8 mouse cellular contexts compared by ENCODE assay signal in the genomic region with DNA sequence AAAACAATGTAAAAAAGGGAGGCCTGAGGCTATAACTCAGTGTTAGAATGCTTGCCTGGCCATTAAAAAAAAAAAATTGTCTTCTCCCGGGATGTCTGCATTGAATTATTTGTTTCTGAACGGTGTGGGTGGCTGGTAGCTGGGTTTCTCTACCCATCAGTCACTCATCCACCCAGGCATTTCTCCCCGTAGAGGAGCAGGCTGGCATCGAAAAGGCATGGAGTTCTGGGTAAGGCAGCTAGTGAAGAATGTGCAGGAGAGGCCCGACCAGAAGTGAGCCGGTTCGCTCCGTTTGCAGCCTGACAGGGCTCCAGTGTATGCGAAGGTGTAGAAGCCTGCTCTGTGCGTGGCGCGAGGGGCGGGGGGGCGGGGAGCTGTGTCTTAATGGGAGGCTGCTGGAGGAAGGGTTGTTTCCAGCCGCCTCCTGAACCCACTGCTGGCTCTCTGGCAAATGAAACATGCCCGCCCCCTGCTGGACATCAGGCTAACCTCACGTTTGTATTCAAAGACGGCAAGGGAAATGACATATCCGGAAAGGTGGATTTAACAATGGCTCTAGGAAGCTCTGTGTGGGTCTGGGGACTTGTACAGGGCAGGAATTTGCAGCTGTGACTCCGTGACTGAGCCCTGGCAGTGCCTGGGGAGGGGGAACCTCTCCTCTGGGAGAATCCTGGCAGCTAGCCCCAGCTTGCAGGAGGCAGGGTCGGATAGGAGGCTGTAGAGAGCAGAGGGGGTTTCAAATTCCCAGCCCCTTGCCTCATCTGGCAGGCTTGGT. TPM values are rescaled to one million over a fixed set of nuclear protein-coding genes. Genes with fewer than 3 reads are reported as not detected.
A peak's percentile ranks its signal among the peaks of the same experiment; 100 is the strongest.
DNase-seq lines count a peak whose midpoint lies in the region; ATAC-seq and TF ChIP-seq lines count a peak whose summit lies in the region.

No protein-coding gene starts in this region.

- ATAC-seq in megakaryocyte progenitor cell, adult 5-6 weeks (replicated peaks; ENCODE audit: poor library complexity), result peak; percentile 95

- H3K4me3 ChIP-seq in left cerebral cortex, adult 2 months, result no peak overlapping the region

- intact Hi-C loops in left cerebral cortex, adult 2 months (cut with DNase I), result loop anchor here (1.0 to 5.0 kb wide), 2 partner anchors 88 to 141 kb away; no protein-coding TSS in a partner anchor

- no peak overlapping the region for H3K27ac ChIP-seq in left cerebral cortex, adult 2 months

- peak; percentile 80 for DNase-seq in T-cell, adult 2 months (ENCODE audit: low spot score)
- DNase-seq in cerebellum, postnatal 36 days, result peak; percentile 94 to 98
- DNase-seq in gastrocnemius, adult 8-10 months (ENCODE audit: low spot score in 2 of 2), result peak; percentile 74 to 76
- DNase-seq in hindlimb bud, embryonic 11.5 days (ENCODE audit: extremely low spot score, low read depth, low spot score), result peak; percentile 86
- DNase-seq in left cerebral cortex, adult 2 months (ENCODE audit: extremely low spot score in 1 of 2, low spot score in 2 of 2), result peak; percentile 90 to 91
- DNase-seq in right cerebral cortex, postnatal 10 days (ENCODE audit: low spot score in 2 of 2), result peak; percentile 92 to 95
- peak; percentile 89 for DNase-seq in urinary bladder, postnatal 14 days (ENCODE audit: low spot score)

- TF ChIP-seq CTCF in left cerebral cortex, adult 2 months (IDR thresholded peaks at IDR 0.05), result peak; percentile 85

RNA-seq across cellular contexts. Expression of gene Laptm5, which starts 34.5 kb away (rescaled TPM):
- 1 to 10 TPM; 2.2 to 4.3 (median 2.6) TPM for total RNA-seq in gastrocnemius, adult 8-10 months (2022)
- total RNA-seq in left cerebral cortex, adult 2 months (2021), result 10 to 100 TPM; 32.1 to 33.9 TPM
- total RNA-seq in megakaryocyte progenitor cell, adult 5-6 weeks (2015), result 431 and 454 TPM in 2 replicates
- total RNA-seq in megakaryocyte progenitor cell, adult 5-6 weeks (2017), result 127 and 133 TPM in 2 replicates

Comparison
In these comparisons a context has a peak if more than half of its experiments do, and no peak if none do; other contexts are left out.
1. RNA of gene Laptm5, which starts 34.5 kb away (total RNA-seq): 127 to 454 TPM in megakaryocyte progenitor cell, adult 5-6 weeks and 32.1 to 33.9 TPM in left cerebral cortex, adult 2 months; 2.2 to 4.3 TPM in gastrocnemius, adult 8-10 months; every median in the first group is over 4 times any median in the second.
2. Peak in every context shown above with its lines, with median percentiles within 50 percentile points of each other: DNase-seq.